Mouse (Mus musculus) forebrain, embryonic 16.5 days (tissue): ENCODE measurements around the gene Gal3st3. TPM values are rescaled to one million over a fixed set of nuclear protein-coding genes. Genes with fewer than 3 reads are reported as not detected.

Experiments used
- ATAC-seq: fragments of 200-750 bp; cut with Nextera tagmentation; 2 replicates; pipeline ENCODE4 v1.8.0; 2017; ENCODE audit warnings: mild to moderate bottlenecking, moderate library complexity
- H3K27ac ChIP-seq: fragments of 300-500 bp; sonication (generic); 2 replicates; pipeline ENCODE4 v1.5.1; 2014; ENCODE audit warnings: low read length, control low read depth
- H3K27me3 ChIP-seq: fragments of 300-500 bp; sonication (generic); replicated peaks from 2 replicates; pipeline ENCODE4 v1.6.1; 2014; ENCODE audit warnings: low read length; ENCODE audit not compliant: control insufficient read depth, insufficient read depth
- H3K36me3 ChIP-seq: fragments of 300-500 bp; sonication (generic); 2 replicates; pipeline ENCODE4 v1.6.1; 2014; ENCODE audit not compliant: control insufficient read depth, insufficient read depth
- H3K4me1 ChIP-seq: fragments of 300-500 bp; sonication (generic); replicated peaks from 2 replicates; pipeline ENCODE4 v1.6.1; 2014; ENCODE audit warnings: low read length; ENCODE audit not compliant: control insufficient read depth, insufficient read depth
- H3K4me2 ChIP-seq: fragments of 300-500 bp; sonication (generic); 2 replicates; pipeline ENCODE4 v1.6.1; 2014; ENCODE audit warnings: mild to moderate bottlenecking, low read length, control low read depth
- H3K4me3 ChIP-seq: fragments of 300-500 bp; sonication (generic); replicated peaks from 2 replicates; pipeline ENCODE4 v1.5.1; 2014; ENCODE audit warnings: mild to moderate bottlenecking, low read length, control low read depth
- H3K9ac ChIP-seq: fragments of 300-500 bp; sonication (generic); replicated peaks from 2 replicates; pipeline ENCODE4 v1.6.1; 2014; ENCODE audit warnings: low read depth, low read length, control low read depth
- H3K9me3 ChIP-seq: fragments of 300-500 bp; sonication (generic); 2 replicates; pipeline ENCODE4 v1.6.1; 2016; ENCODE audit warnings: low read length; ENCODE audit not compliant: control insufficient read depth
- WGBS: fragments of 180-500 bp; shearing (Covaris S2); extraction: QIAGEN DNeasy Blood & Tissue Kit; methylation state at CpG from one replicate; pipeline ENCODE4 v1.1.7; 2014; 5-methylcytosine and 5-hydroxymethylcytosine counted together
- polyA plus RNA-seq: library from polyadenylated mRNA; unstranded; fragments of >200 nt; fragmentation: Nextera tagmentation; extraction: Ambion mirVana; gene quantifications from 2 replicates; pipeline ENCODE4 v1.2.1, GENCODE M21; 2015

Gene Gal3st3
- polyA plus RNA-seq, 1 experiment from 2014 or later = 40.5 TPM

GRCm38 (mm10) chr19:5273916-5274315, 24.2 kb upstream of the Gal3st3 start:
- Histone ChIP-seq H3K9ac (no peak overlapping the region), H3K27me3 (no peaks in the 10 kb centered on the region), H3K9me3 (no peaks in the 10 kb centered on the region), H3K4me1 (peaks cover 25% of the 10 kb centered on the region), H3K27ac (peak overlapping the region; percentile 84), H3K4me2 (no peak overlapping the region), H3K36me3 (peaks cover 29% of the 10 kb centered on the region), H3K4me3 (no peak overlapping the region)
- ATAC-seq = no peak
- WGBS = 78% methylated on average over 4 of the region's 4 CpGs

GRCm38 (mm10) chr19:5274641-5275040, 23.5 kb upstream of the Gal3st3 start:
- Histone ChIP-seq H3K27me3 (no peaks in the 10 kb centered on the region), H3K4me2 (no peak overlapping the region), H3K9me3 (no peaks in the 10 kb centered on the region), H3K4me3 (no peak overlapping the region), H3K4me1 (peaks cover 25% of the 10 kb centered on the region), H3K9ac (no peak overlapping the region), H3K27ac (no peak overlapping the region), H3K36me3 (peaks cover 36% of the 10 kb centered on the region)
- ATAC-seq = no peak
- WGBS = 97% methylated on average over 12 of the region's 13 CpGs

GRCm38 (mm10) chr19:5275736-5276135, 22.4 kb upstream of the Gal3st3 start:
- WGBS = 92% methylated on average over 5 of the region's 5 CpGs
- H3K36me3 ChIP-seq = peaks cover 38% of the 10 kb centered on the region
- peaks cover 20% of the 10 kb centered on the region for H3K4me1 ChIP-seq
- H3K4me3 ChIP-seq = no peak overlapping the region
- no peak overlapping the region for H3K9ac ChIP-seq
- H3K9me3 ChIP-seq = no peaks in the 10 kb centered on the region
- ATAC-seq = no peak
- no peaks in the 10 kb centered on the region for H3K27me3 ChIP-seq
- H3K4me2 ChIP-seq = no peak overlapping the region
- no peak overlapping the region for H3K27ac ChIP-seq

GRCm38 (mm10) chr19:5276531-5276930, 21.6 kb upstream of the Gal3st3 start:
- Histone ChIP-seq H3K4me2 (no peak overlapping the region), H3K9ac (no peak overlapping the region), H3K9me3 (no peaks in the 10 kb centered on the region), H3K4me1 (peaks cover 14% of the 10 kb centered on the region), H3K4me3 (no peak overlapping the region), H3K27me3 (no peaks in the 10 kb centered on the region), H3K36me3 (peaks cover 43% of the 10 kb centered on the region), H3K27ac (no peak overlapping the region)
- WGBS = 85% methylated on average over 2 of the region's 2 CpGs
- no peak for ATAC-seq

GRCm38 (mm10) chr19:5277140-5277539, 21.0 kb upstream of the Gal3st3 start:
- Histone ChIP-seq H3K4me2 (no peak overlapping the region), H3K4me3 (no peak overlapping the region), H3K36me3 (peaks cover 43% of the 10 kb centered on the region), H3K4me1 (peaks cover 8% of the 10 kb centered on the region), H3K9me3 (no peaks in the 10 kb centered on the region), H3K27me3 (no peaks in the 10 kb centered on the region), H3K9ac (no peak overlapping the region), H3K27ac (no peak overlapping the region)
- no peak for ATAC-seq
- 86% methylated on average over 3 of the region's 3 CpGs for WGBS

- Histone ChIP-seq H3K9ac (no peak overlapping the region), H3K4me3 (no peak overlapping the region), H3K4me1 (peaks cover 6% of the 10 kb centered on the region; the same call in 1 of the 2 replicates), H3K9me3 (no peaks in the 10 kb centered on the region), H3K4me2 (no peak overlapping the region), H3K27me3 (no peaks in the 10 kb centered on the region), H3K36me3 (peaks cover 47% of the 10 kb centered on the region), H3K27ac (no peak overlapping the region)
- 87% methylated on average over 8 of the region's 8 CpGs for WGBS
- ATAC-seq = no peak
Observed at GRCm38 (mm10) chr19:5278381-5278780, 19.8 kb upstream of the Gal3st3 start.

- Histone ChIP-seq H3K9me3 (no peaks in the 10 kb centered on the region), H3K4me1 (peaks cover 37% of the 10 kb centered on the region), H3K36me3 (peaks cover 14% of the 10 kb centered on the region), H3K4me3 (peak within 1 kb of the TSS; percentile 96), H3K4me2 (peak within 1 kb of the TSS; percentile 85), H3K9ac (peak within 1 kb of the TSS; percentile 92), H3K27ac (peak within 1 kb of the TSS; percentile 94), H3K27me3 (no peaks in the 10 kb centered on the region)
- under 1% methylated on average over 46 of the region's 46 CpGs for WGBS
- peak; percentile 96 for ATAC-seq
Observed at GRCm38 (mm10) chr19:5294972-5295735, 3.0 kb upstream of the Gal3st3 start, which contains the start of gene Sf3b2. TSS of gene Sf3b2 (minus strand) at chr19:5295455.

- Histone ChIP-seq H3K27ac (peak overlapping the region; percentile 94), H3K36me3 (peaks cover 12% of the 10 kb centered on the region), H3K9ac (peak overlapping the region; percentile 79), H3K4me1 (peaks cover 37% of the 10 kb centered on the region), H3K4me2 (peak overlapping the region; percentile 79), H3K27me3 (no peaks in the 10 kb centered on the region), H3K9me3 (no peaks in the 10 kb centered on the region), H3K4me3 (peak overlapping the region; percentile 96)
- 6% methylated on average over 13 of the region's 13 CpGs for WGBS
- peak; percentile 35 for ATAC-seq
Observed at GRCm38 (mm10) chr19:5295736-5296075, 2.4 kb upstream of the Gal3st3 start.

GRCm38 (mm10) chr19:5296630-5297029, 1.5 kb upstream of the Gal3st3 start:
- Histone ChIP-seq H3K36me3 (peaks cover 8% of the 10 kb centered on the region), H3K4me2 (no peak overlapping the region), H3K4me3 (no peak overlapping the region), H3K9ac (no peak overlapping the region), H3K4me1 (peaks cover 37% of the 10 kb centered on the region), H3K27ac (no peak overlapping the region), H3K9me3 (no peaks in the 10 kb centered on the region), H3K27me3 (no peaks in the 10 kb centered on the region)
- no peak for ATAC-seq
- WGBS = 76% methylated on average over 5 of the region's 5 CpGs
